Mouse (Mus musculus): ENCODE measurements at regions not wholly inside any gene's neighbourhood (a gene's known extent, or its start where the extent isn't known, plus 50 kb on each side); places are given as distances from the start of the nearest gene placed in this dataset.

DNA sequence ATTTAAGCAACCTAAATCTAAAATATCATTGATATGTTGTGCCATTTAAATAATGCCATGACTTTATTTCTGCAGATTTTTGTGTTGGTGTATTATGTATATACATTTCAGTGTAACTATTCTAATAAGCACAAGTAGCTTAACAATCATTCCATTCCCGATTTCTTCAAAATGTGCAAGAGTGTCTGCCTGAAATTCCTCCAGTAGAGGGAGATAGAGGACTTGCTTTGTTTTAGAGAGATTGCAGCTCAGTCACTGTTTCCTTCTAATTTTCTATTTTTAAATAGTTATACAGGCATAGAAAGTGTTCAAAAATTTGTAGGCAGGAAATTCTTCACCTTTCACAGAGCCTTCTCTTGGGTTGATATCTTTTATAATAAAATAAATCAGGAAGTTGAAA is 498.0 kb upstream of the Tacstd2 start:
- DNase-seq (ENCODE audit: low read depth, low spot score): peak; percentile 0

DNA sequence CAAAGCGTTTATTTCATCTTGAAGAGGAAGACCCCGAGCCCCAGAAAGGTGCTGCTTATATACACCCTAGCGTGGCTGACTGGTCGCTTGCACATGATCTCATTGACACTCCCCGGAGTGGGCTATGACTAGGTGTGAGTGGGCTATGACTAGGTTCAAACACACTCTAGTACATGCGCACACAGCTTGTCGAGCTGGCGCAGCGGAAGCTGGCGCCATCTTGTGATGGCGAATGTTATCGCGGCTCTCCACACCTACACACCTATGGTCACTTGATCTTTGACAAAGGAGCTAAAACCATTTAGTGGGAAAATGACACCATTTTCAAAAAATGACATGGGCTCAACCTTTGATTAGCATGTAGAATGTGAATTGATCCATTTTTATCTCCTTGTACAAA is 495.1 kb upstream of the Tacstd2 start:
- DNase-seq (ENCODE audit: low read depth, low spot score): peak; percentile 2

Data from brain, adult 2 months (tissue).